Mouse (Mus musculus) cerebellum, adult 9-11 months (tissue): ENCODE measurements at regions not wholly inside any gene's neighbourhood (a gene's known extent, or its start where the extent isn't known, plus 50 kb on each side); places are given as distances from the start of the nearest gene placed in this dataset.

Experiments used
- DNase-seq: peaks from one replicate; pipeline ENCODE4 v3.0.0; 2022

- DNase-seq = peak; percentile 15
Observed at GRCm38 (mm10) chr4:9028946-9029345, 790.1 kb upstream of the Car8 start.

- DNase-seq = peak; percentile 62
Observed at GRCm38 (mm10) chr4:9028475-9028874, 789.6 kb upstream of the Car8 start.

- peak; percentile 91 for DNase-seq
Observed at GRCm38 (mm10) chr4:9027798-9028404, 789.1 kb upstream of the Car8 start.

- DNase-seq = peak; percentile 38
Observed at GRCm38 (mm10) chr4:9027383-9027782, 788.5 kb upstream of the Car8 start.

- DNase-seq = peak; percentile 74
Observed at GRCm38 (mm10) chr4:9026841-9027240, 788.0 kb upstream of the Car8 start.

GRCm38 (mm10) chr4:9025821-9026470 lies 787.1 kb upstream of the Car8 start:
- peak; percentile 33 for DNase-seq

- DNase-seq = peak; percentile 75
Observed at GRCm38 (mm10) chr4:9024216-9024925, 785.5 kb upstream of the Car8 start.

GRCm38 (mm10) chr4:9019241-9020110 lies 780.6 kb upstream of the Car8 start:
- peak; percentile 94 for DNase-seq

- DNase-seq = no peak
Observed at GRCm38 (mm10) chr4:9018236-9018635, 779.4 kb upstream of the Car8 start.

- peak; percentile 49 for DNase-seq
Observed at GRCm38 (mm10) chr4:9016504-9017040, 777.7 kb upstream of the Car8 start.

GRCm38 (mm10) chr4:9015528-9016503 lies 777.0 kb upstream of the Car8 start:
- peak; percentile 92 for DNase-seq

- peak; percentile 57 for DNase-seq
Observed at GRCm38 (mm10) chr4:9014986-9015385, 776.1 kb upstream of the Car8 start.

GRCm38 (mm10) chr4:9012787-9013186 lies 773.9 kb upstream of the Car8 start:
- peak; percentile 99 for DNase-seq

- DNase-seq = no peak
Observed at GRCm38 (mm10) chr4:9011952-9012351, 773.1 kb upstream of the Car8 start.

- peak; percentile 83 for DNase-seq
Observed at GRCm38 (mm10) chr4:9011129-9011518, 772.3 kb upstream of the Car8 start.

GRCm38 (mm10) chr4:9010381-9011128 lies 771.7 kb upstream of the Car8 start:
- DNase-seq = peak; percentile 67

- peak; percentile 56 for DNase-seq
Observed at GRCm38 (mm10) chr4:9009656-9010055, 770.8 kb upstream of the Car8 start.

- no peak for DNase-seq
Observed at GRCm38 (mm10) chr4:9005938-9006626, 767.2 kb upstream of the Car8 start.

- no peak for DNase-seq
Observed at GRCm38 (mm10) chr4:9003891-9004290, 765.0 kb upstream of the Car8 start.

- no peak for DNase-seq
Observed at GRCm38 (mm10) chr4:9002380-9002779, 763.5 kb upstream of the Car8 start.
